Mouse (Mus musculus) embryonic facial prominence, embryonic 11.5 days (tissue): ENCODE measurements around the gene Snrpa. TPM values are rescaled to one million over a fixed set of nuclear protein-coding genes. Genes with fewer than 3 reads are reported as not detected.
A peak's percentile ranks its signal among the peaks of the same experiment; 100 is the strongest.
"Not testable (repeated sequence)": the region's sequence is repeated elsewhere in the genome, so short reads cannot be mapped to it uniquely, and the experiment has no call there.

Experiments
- ATAC-seq: fragments of 200-750 bp; cut with Nextera tagmentation; replicated peaks from 2 replicates; pipeline ENCODE4 v1.8.0; 2017; ENCODE audit warnings: low read depth; ENCODE audit not compliant: insufficient number of reproducible peaks, low FRiP score, low TSS enrichment
- DNase-seq: peaks from one replicate; pipeline ENCODE4 v3.0.0-alpha.2; 2015; ENCODE audit warnings: low spot score
- H3K27ac ChIP-seq: fragments of 300-500 bp; sonication (generic); replicated peaks from 2 replicates; pipeline ENCODE4 v1.5.1; 2014; ENCODE audit warnings: mild to moderate bottlenecking, low read depth, low read length, control low read depth
- H3K27me3 ChIP-seq: fragments of 300-500 bp; sonication (generic); 2 replicates; pipeline ENCODE4 v1.6.1; 2014; ENCODE audit warnings: mild to moderate bottlenecking, low read length, moderate library complexity, mixed read lengths; ENCODE audit not compliant: control insufficient read depth, insufficient read depth
- H3K36me3 ChIP-seq: fragments of 300-500 bp; sonication (generic); replicated peaks from 2 replicates; pipeline ENCODE4 v1.6.1; 2014; ENCODE audit warnings: low read depth, mild to moderate bottlenecking, low read length, moderate library complexity, mixed read lengths; ENCODE audit not compliant: control insufficient read depth, insufficient read depth
- H3K4me1 ChIP-seq: fragments of 300-500 bp; sonication (generic); 2 replicates; pipeline ENCODE4 v1.6.1; 2014; ENCODE audit warnings: low read length, mixed read lengths; ENCODE audit not compliant: control insufficient read depth, insufficient read depth
- H3K4me2 ChIP-seq: fragments of 300-500 bp; sonication (generic); 2 replicates; pipeline ENCODE4 v1.6.1; 2014; ENCODE audit warnings: low read depth, mild to moderate bottlenecking, control low read depth, low read length, moderate library complexity
- H3K4me3 ChIP-seq: fragments of 300-500 bp; sonication (generic); 2 replicates; pipeline ENCODE4 v1.5.1; 2014; ENCODE audit warnings: low read depth, low read length, control low read depth
- H3K9ac ChIP-seq: fragments of 300-500 bp; sonication (generic); replicated peaks from 2 replicates; pipeline ENCODE4 v1.6.1; 2014; ENCODE audit warnings: mild to moderate bottlenecking, control low read depth, low read length
- H3K9me3 ChIP-seq: fragments of 300-500 bp; sonication (generic); replicated peaks from 2 replicates; pipeline ENCODE4 v1.6.1; 2016; ENCODE audit warnings: mild to moderate bottlenecking, low read length, inconsistent platforms, mixed read lengths; ENCODE audit not compliant: control insufficient read depth
- WGBS: fragments of 180-500 bp; shearing (Covaris S2); extraction: QIAGEN DNeasy Blood & Tissue Kit; methylation state at CpG from one replicate; pipeline ENCODE4 v1.1.7; 2014; 5-methylcytosine and 5-hydroxymethylcytosine counted together
- polyA plus RNA-seq: library from polyadenylated mRNA; unstranded; fragments of >200 nt; fragmentation: Nextera tagmentation; extraction: Ambion mirVana; gene quantifications from 2 replicates; pipeline ENCODE4 v1.2.1, GENCODE M21; 2014

Snrpa gene
- 355 and 379 TPM in 2 replicates for polyA plus RNA-seq

DNA sequence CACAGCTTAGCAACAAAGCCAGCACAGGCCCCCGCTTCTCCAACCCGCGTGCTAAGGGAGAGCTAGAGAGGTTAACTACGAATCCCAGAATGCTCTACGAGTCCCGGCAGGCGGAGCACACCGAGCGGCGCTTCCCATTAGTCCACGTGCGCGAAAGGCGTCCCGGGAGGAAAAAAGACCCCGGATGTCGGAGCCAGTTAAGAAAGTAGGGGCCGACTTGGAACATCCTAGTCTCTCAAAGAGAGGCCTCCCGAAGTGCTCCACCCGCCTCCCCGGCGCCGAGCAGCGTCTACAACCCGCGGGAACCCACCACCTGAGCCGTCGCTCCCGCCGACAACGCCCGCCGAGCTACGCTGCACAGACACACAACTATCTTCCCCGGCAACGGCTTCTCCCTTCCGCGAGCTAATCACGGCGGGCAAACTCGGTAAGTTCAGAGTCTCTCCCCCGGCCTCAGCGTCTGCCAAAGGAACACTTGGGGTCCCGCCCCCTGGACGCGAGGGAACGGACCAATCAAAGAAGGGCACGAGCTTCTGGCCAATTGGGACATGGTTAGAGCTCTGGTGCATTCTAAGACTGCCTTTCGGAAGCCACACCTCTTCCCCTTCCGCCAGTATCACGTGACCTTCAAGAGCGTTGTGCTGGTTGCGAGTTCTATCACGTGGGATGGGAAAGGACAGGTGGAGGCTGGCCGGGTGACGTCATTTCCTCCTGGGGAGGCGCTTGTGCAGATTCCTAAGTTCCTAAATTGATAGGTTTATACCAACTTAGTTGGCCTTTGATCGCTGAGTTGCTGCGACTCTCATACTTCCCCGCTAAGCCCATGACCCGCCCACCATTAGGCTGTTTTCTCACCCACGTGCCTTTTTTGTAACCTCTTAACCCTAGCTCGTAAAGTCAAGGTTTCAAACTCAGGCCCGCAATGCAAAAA is at the start of gene Snrpa, which contains the start of gene BC024978:
Snrpa (minus strand) TSS at position 591 of the 931 bp plus-strand sequence.
BC024978 (plus strand) TSS at position 101 of the 931 bp plus-strand sequence.
- no peaks in the 10 kb centered on the region for H3K9me3 ChIP-seq

DNA sequence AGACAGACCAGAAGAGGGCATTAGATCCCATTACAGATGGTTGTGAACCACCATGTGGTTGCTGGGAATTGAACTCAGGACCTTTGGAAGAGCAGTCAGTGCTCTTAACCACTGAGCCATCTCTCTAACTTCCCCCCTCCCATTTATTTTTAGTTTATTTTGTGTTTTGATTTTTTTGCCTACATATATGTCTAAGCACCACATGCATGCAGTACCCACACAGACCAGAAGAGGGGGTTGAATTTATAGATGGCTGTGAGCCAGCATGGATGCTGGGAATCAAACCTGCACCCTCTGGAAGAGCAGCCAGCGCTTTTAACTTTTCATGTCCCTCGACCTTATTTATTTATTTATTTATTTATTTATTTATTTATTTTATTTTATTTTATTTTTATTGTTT is 48.0 kb upstream of the Snrpa start:
- not testable (repeated sequence) for DNase-seq

More for the DNA sequence above, at the start of gene Snrpa, which contains the start of gene BC024978:
- Histone ChIP-seq H3K9ac (peak within 1 kb of the TSS; percentile 89), H3K4me3 (peak within 1 kb of the TSS; percentile 81), H3K4me2 (peak within 1 kb of the TSS; percentile 86), H3K4me1 (0 out of 2 replicates have a peak, but pooled peaks cover 3% of the 10 kb centered on the region), H3K36me3 (peaks cover 21% of the 10 kb centered on the region), H3K27me3 (no peaks in the 10 kb centered on the region), H3K27ac (peak within 1 kb of the TSS; percentile 97)
- peak; percentile 99 for DNase-seq
- ATAC-seq: peak; percentile 99
- 1% methylated on average over 64 of the region's 64 CpGs for WGBS

DNA sequence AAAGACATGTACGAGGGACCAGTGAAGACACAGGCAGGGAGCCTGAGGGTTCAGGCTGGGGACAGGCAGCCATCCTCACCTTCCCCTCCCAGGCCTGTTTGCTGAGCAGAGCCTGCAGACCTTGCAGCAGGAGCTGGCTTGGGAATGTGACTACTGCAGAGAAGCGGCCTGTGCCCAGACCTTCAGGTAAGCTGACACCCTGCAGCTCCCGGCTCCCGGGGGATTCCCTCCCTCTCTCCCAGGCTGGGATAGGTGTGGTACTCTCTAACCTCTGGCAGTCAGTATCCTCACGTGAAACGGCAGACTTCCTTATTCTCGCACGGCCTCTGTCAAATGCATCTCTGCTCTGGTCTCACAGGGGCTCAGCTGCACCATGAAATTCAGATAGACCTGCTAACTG is 47.1 kb upstream of the Snrpa start:
- Histone ChIP-seq H3K4me3 (no peak overlapping the region), H3K4me2 (no peak overlapping the region), H3K9me3 (no peaks in the 10 kb centered on the region), H3K4me1 (no peaks in the 10 kb centered on the region), H3K27ac (no peak overlapping the region), H3K27me3 (no peaks in the 10 kb centered on the region), H3K36me3 (peaks cover 2% of the 10 kb centered on the region; the same call in 1 of the 2 replicates), H3K9ac (no peak overlapping the region)
- WGBS: 53% methylated on average over 8 of the region's 8 CpGs
- no peak for DNase-seq
- no peak for ATAC-seq

More for the DNA sequence above, 48.0 kb upstream of the Snrpa start:
- H3K4me3 ChIP-seq, H3K27ac ChIP-seq, H3K4me1 ChIP-seq, H3K27me3 ChIP-seq, H3K9ac ChIP-seq, H3K36me3 ChIP-seq, H3K9me3 ChIP-seq, ATAC-seq, H3K4me2 ChIP-seq: not testable (repeated sequence)
- 74% methylated on average over 2 of the region's 2 CpGs for WGBS

DNA sequence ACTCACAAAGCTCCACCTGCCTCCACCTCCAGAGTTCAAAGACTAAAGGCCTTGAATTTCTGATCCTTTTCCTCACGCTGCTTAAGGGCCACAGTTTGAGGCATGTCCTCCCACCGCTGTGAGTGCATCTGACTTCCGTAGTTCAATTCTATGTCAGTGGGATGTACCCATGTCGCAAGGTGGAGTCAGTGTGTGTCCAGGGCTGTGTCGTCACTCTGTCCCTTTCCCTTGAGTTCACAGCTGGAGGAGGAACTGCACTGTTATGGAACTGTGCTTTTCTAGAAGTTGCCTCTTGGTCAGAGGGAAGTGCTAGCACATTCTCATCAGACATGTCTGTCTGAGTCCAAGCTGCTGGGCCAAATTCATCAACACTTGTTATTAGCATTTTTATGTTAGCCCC is 42.5 kb upstream of the Snrpa start:
- Histone ChIP-seq H3K4me3 (no peak overlapping the region), H3K27me3 (no peaks in the 10 kb centered on the region), H3K27ac (no peak overlapping the region), H3K4me1 (peaks cover 3% of the 10 kb centered on the region), H3K9ac (no peak overlapping the region), H3K4me2 (no peak overlapping the region), H3K9me3 (no peaks in the 10 kb centered on the region), H3K36me3 (peaks cover 2% of the 10 kb centered on the region)
- 91% methylated on average over 5 of the region's 5 CpGs for WGBS
- DNase-seq: no peak
- ATAC-seq: no peak

DNA sequence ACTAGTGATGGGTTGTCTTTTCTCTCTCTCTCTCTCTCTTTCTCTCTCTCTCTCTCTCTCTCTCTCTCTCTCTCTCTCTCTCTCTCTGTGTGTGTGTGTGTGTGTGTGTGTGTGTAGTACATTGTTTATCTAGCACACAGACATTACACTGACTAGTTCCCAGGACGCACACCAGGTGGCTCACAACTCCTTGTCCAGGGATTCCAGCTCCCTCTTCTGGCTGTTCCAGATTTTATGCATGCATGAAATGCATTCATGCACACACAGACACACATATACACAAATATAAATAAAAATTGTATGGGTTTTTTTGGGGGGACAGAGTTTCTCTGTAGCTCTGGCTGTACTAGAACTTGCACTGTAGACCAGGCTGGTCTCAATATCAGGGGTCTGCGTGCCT is 41.5 kb upstream of the Snrpa start:
- no peak overlapping the region for H3K4me2 ChIP-seq
- no peak overlapping the region for H3K27ac ChIP-seq
- 81% methylated on average over 2 of the region's 2 CpGs for WGBS
- no peaks in the 10 kb centered on the region; the same call in 1 of the 2 replicates for H3K36me3 ChIP-seq
- no peaks in the 10 kb centered on the region for H3K27me3 ChIP-seq
- H3K9ac ChIP-seq: no peak overlapping the region
- H3K4me1 ChIP-seq: peaks cover 3% of the 10 kb centered on the region
- no peak for DNase-seq
- no peak for ATAC-seq
- H3K9me3 ChIP-seq: no peaks in the 10 kb centered on the region
- no peak overlapping the region for H3K4me3 ChIP-seq

DNA sequence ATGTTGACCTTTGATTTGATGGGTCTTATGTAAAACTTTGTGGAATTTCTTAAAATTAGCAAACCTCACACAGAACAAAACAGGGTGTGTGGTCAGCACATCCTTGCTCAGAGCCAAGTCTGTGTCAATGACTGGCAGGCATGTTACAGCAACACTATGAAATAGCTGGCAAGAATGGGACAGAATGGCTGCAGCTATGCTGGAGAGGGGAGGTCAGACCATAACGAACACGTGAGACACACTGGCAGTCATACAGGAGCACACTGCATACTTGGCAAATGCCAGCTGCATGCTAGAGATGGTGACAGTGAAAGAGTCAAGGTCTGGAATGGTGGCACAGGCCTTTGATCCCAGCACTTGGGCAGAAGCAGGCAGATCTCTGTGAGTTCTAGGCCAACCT is 39.7 kb upstream of the Snrpa start:
- Histone ChIP-seq H3K27ac (no peak overlapping the region), H3K4me1 (peaks cover 3% of the 10 kb centered on the region), H3K4me3 (no peak overlapping the region), H3K9me3 (no peaks in the 10 kb centered on the region), H3K4me2 (no peak overlapping the region), H3K27me3 (no peaks in the 10 kb centered on the region), H3K9ac (no peak overlapping the region), H3K36me3 (no peaks in the 10 kb centered on the region; the same call in 1 of the 2 replicates)
- DNase-seq (no peak), ATAC-seq (no peak)
- 92% methylated on average over 2 of the region's 2 CpGs for WGBS

DNA sequence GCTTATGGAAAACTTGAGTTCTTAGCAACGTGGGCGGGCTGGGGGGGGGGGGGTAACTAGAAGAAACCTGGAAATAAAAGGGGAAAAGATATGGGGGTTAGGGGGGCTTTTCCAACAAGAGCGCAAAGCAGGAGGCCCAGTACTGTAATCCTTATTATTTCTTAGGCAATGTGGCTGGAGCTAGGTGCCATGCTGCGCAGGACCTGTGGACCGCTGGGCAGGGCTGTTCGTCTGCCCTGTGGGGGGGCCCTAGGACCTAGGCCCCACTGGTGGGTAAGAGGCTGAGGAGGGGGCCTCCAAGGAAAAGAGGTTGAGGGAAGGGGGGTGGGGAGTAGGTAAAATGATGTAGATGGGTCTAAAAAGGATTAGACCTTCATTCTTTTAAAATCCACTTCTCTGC is 37.2 kb upstream of the Snrpa start:
- no peaks in the 10 kb centered on the region; the same call in 1 of the 2 replicates for H3K36me3 ChIP-seq
- H3K9me3 ChIP-seq: no peaks in the 10 kb centered on the region
- H3K27ac ChIP-seq: peak overlapping the region; percentile 56; the same call in 1 of the 2 replicates
- ATAC-seq (no peak), DNase-seq (no peak)
- peak overlapping the region; percentile 48 for H3K4me3 ChIP-seq
- H3K4me2 ChIP-seq: peak overlapping the region; percentile 67
- H3K4me1 ChIP-seq: peaks cover 3% of the 10 kb centered on the region
- 3% methylated on average over 6 of the region's 6 CpGs for WGBS
- peak overlapping the region; percentile 62 for H3K9ac ChIP-seq
- H3K27me3 ChIP-seq: no peaks in the 10 kb centered on the region

DNA sequence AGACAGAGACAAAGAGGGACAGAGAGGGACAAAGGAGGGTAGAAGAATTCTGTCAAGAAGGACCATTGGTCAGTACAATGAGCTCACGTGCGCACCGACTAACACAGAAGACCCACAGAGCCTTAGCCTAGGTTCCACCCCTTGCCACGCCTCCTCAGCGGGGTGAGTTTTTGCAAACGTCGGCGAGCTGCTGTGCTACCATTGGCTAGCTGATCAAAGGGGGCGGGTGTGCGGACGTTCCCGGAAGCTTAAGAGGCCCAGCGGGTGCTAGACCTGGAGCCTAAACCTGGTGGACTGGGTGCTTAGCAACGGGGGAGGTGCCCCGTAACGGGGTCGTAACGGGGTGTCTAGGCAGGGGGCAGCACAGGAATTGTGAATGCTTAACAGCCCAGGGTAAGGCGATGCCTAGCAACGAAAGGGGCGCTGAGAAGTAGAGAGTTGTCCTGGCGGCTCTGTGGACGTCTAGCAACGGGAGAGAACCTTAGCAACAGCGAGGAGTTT is 36.8 kb upstream of the Snrpa start, which contains the start of gene Coq8b:
Coq8b (plus strand) TSS at position 243 of the 501 bp plus-strand sequence.
- H3K9ac ChIP-seq: peak within 1 kb of the TSS; percentile 62
- H3K36me3 ChIP-seq: no peaks in the 10 kb centered on the region; the same call in 1 of the 2 replicates
- ATAC-seq (peak; percentile 89), DNase-seq (peak; percentile 98)
- H3K4me1 ChIP-seq: peaks cover 3% of the 10 kb centered on the region
- H3K9me3 ChIP-seq: no peaks in the 10 kb centered on the region
- peak within 1 kb of the TSS; percentile 67 for H3K4me2 ChIP-seq
- H3K4me3 ChIP-seq: peak within 1 kb of the TSS; percentile 48
- 1% methylated on average over 25 of the region's 25 CpGs for WGBS
- H3K27me3 ChIP-seq: no peaks in the 10 kb centered on the region
- peak within 1 kb of the TSS; percentile 56; the same call in 1 of the 2 replicates for H3K27ac ChIP-seq
